Mouse (Mus musculus) MEL (cell line): ENCODE measurements around the gene Ormdl2. TPM values are rescaled to one million over a fixed set of nuclear protein-coding genes. Genes with fewer than 3 reads are reported as not detected.

ENCODE experiments used
- DNase-seq: peaks from one replicate; pipeline ENCODE4 v3.0.0; 2011; ENCODE audit warnings: low read depth, low spot score
- H3K27ac ChIP-seq: 2 replicates; pipeline ENCODE4 v1.5.1; 2012; ENCODE audit warnings: low read depth, mild to moderate bottlenecking, control low read depth, low read length, moderate library complexity; ENCODE audit not compliant: control insufficient read depth
- H3K27me3 ChIP-seq, 2 experiments: fragments of 150-350 bp in 1 of 2; sonication (generic) in 1 of 2; 2 replicates each; pipeline ENCODE4 v1.6.1; 2012; ENCODE audit warnings: low read length in 2 of 2, mild to moderate bottlenecking in 2 of 2, improper control_type of control experiment in 1 of 2, moderate library complexity in 1 of 2; ENCODE audit not compliant: insufficient read depth in 2 of 2, control insufficient read depth in 1 of 2
- H3K36me3 ChIP-seq, 2 experiments: 2 replicates each; pipeline ENCODE4 v1.6.1; 2012 to 2014; ENCODE audit warnings: low read length in 2 of 2, improper control_type of control experiment in 1 of 2, inconsistent platforms in 1 of 2, mild to moderate bottlenecking in 1 of 2; ENCODE audit not compliant: insufficient read depth in 2 of 2, control insufficient read depth in 1 of 2
- H3K4me1 ChIP-seq, 2 experiments: fragments of 150-350 bp in 1 of 2; sonication (generic) in 1 of 2; 2 replicates each; pipeline ENCODE4 v1.6.1; 2012; ENCODE audit warnings: low read length in 2 of 2, improper control_type of control experiment in 1 of 2, mild to moderate bottlenecking in 1 of 2; ENCODE audit not compliant: insufficient read depth in 2 of 2, control insufficient read depth in 1 of 2
- H3K4me3 ChIP-seq, 2 experiments: fragments of 150-350 bp in 1 of 2; sonication (generic) in 1 of 2; 2 replicates each; pipeline ENCODE4 v1.5.1; 2012; ENCODE audit warnings: low read depth in 2 of 2, low read length in 2 of 2, mild to moderate bottlenecking in 2 of 2, moderate library complexity in 2 of 2, control low read depth in 1 of 2, improper control_type of control experiment in 1 of 2; ENCODE audit not compliant: control insufficient read depth in 1 of 2, insufficient read depth in 1 of 2
- H3K79me2 ChIP-seq: 2 replicates; pipeline ENCODE4 v1.6.1; 2012; ENCODE audit warnings: mild to moderate bottlenecking, low read length, moderate library complexity; ENCODE audit not compliant: control insufficient read depth, poor library complexity, insufficient read depth
- H3K9ac ChIP-seq: 2 replicates; pipeline ENCODE4 v1.6.1; 2012; ENCODE audit warnings: low read depth, mild to moderate bottlenecking, control low read depth, low read length, moderate library complexity; ENCODE audit not compliant: control insufficient read depth, poor library complexity, severe bottlenecking
- H3K9me3 ChIP-seq: fragments of 150-350 bp; sonication (generic); replicated peaks from 2 replicates; pipeline ENCODE4 v1.6.1; 2012; ENCODE audit warnings: mild to moderate bottlenecking, low read length, improper control_type of control experiment, moderate library complexity; ENCODE audit not compliant: insufficient read depth
- BHLHE40 ChIP-seq: IDR thresholded peaks from 2 replicates; pipeline ENCODE4 v1.6.1; 2012; ENCODE audit warnings: low read depth, mild to moderate bottlenecking, inconsistent platforms, low read length, improper control_type of control experiment, borderline replicate concordance
- CHD1 ChIP-seq: IDR thresholded peaks from 2 replicates; pipeline ENCODE4 v1.6.1; 2012; ENCODE audit warnings: low read depth, mild to moderate bottlenecking, inconsistent platforms, low read length, improper control_type of control experiment
- CHD2 ChIP-seq: IDR thresholded peaks from 2 replicates; pipeline ENCODE4 v1.6.1; 2011; ENCODE audit warnings: low read length, improper control_type of control experiment
- CTCF ChIP-seq, 3 experiments: IDR thresholded peaks in 2 of 3; conservative IDR thresholded peaks in 1 of 3; 2 replicates each; pipeline ENCODE4 v1.5.1; 2011 to 2012; ENCODE audit warnings: low read length in 3 of 3, low read depth in 2 of 3, mild to moderate bottlenecking in 2 of 3, improper control_type of control experiment in 1 of 3, inconsistent platforms in 1 of 3, mixed read lengths in 1 of 3, moderate library complexity in 1 of 3; ENCODE audit not compliant: control insufficient read depth in 1 of 3, insufficient read depth in 1 of 3, poor library complexity in 1 of 3, severe bottlenecking in 1 of 3
- GABPA ChIP-seq: IDR thresholded peaks from 2 replicates; pipeline ENCODE4 v1.6.1; 2012; ENCODE audit warnings: low read depth, mild to moderate bottlenecking, inconsistent platforms, low read length, improper control_type of control experiment, moderate library complexity
- GATA1 ChIP-seq: IDR thresholded peaks from 2 replicates; pipeline ENCODE4 v1.6.1; 2011; ENCODE audit warnings: low read depth, low read length, improper control_type of control experiment
- HCFC1 ChIP-seq: IDR thresholded peaks from 2 replicates; pipeline ENCODE4 v1.6.1; 2012; ENCODE audit warnings: low read depth, mild to moderate bottlenecking, inconsistent platforms, low read length, improper control_type of control experiment, moderate library complexity
- JUND ChIP-seq: IDR thresholded peaks from 2 replicates; pipeline ENCODE4 v1.6.1; 2011; ENCODE audit warnings: low read depth, mild to moderate bottlenecking, improper control_type of control experiment, low read length
- MAFK ChIP-seq: IDR thresholded peaks from 2 replicates; pipeline ENCODE4 v1.6.1; 2011; ENCODE audit warnings: low read depth, mild to moderate bottlenecking, low read length, improper control_type of control experiment, borderline replicate concordance
- MEF2A ChIP-seq: IDR thresholded peaks from 2 replicates; pipeline ENCODE4 v1.6.1; 2014; ENCODE audit warnings: low read depth, mild to moderate bottlenecking, inconsistent platforms, low read length, improper control_type of control experiment; ENCODE audit not compliant: poor library complexity, insufficient replicate concordance, severe bottlenecking; ENCODE audit errors: extremely low read depth
- MXI1 ChIP-seq: IDR thresholded peaks from 2 replicates; pipeline ENCODE4 v1.6.1; 2011; ENCODE audit warnings: mild to moderate bottlenecking, low read depth, low read length, improper control_type of control experiment
- MYB ChIP-seq: IDR thresholded peaks from 2 replicates; pipeline ENCODE4 v1.6.1; 2011; ENCODE audit warnings: mild to moderate bottlenecking, low read depth, low read length, improper control_type of control experiment
- POLR2AphosphoS2 ChIP-seq: IDR thresholded peaks from 2 replicates; pipeline ENCODE4 v1.6.1; 2011; ENCODE audit warnings: low read length, improper control_type of control experiment
- RCOR1 ChIP-seq: IDR thresholded peaks from 2 replicates; pipeline ENCODE4 v1.6.1; 2012; ENCODE audit warnings: low read depth, mild to moderate bottlenecking, inconsistent platforms, low read length, improper control_type of control experiment
- TAL1 ChIP-seq: IDR thresholded peaks from 2 replicates; pipeline ENCODE4 v1.6.1; 2012; ENCODE audit warnings: mild to moderate bottlenecking, inconsistent platforms, low read length, moderate library complexity, mixed read lengths
- USF2 ChIP-seq, 2 experiments: IDR thresholded peaks; 2 replicates each; pipeline ENCODE4 v1.6.1; 2011 to 2012; ENCODE audit warnings: improper control_type of control experiment in 2 of 2, low read length in 2 of 2, borderline replicate concordance in 1 of 2, inconsistent platforms in 1 of 2, low read depth in 1 of 2, mild to moderate bottlenecking in 1 of 2; ENCODE audit not compliant: insufficient read depth in 1 of 2
- ZMIZ1 ChIP-seq: IDR thresholded peaks from 2 replicates; pipeline ENCODE4 v1.6.1; 2012; ENCODE audit warnings: low read depth, mild to moderate bottlenecking, inconsistent platforms, low read length, improper control_type of control experiment, moderate library complexity
- polyA plus RNA-seq, 2 experiments: library from polyadenylated mRNA; stranded (reverse) in 1 of 2; unstranded in 1 of 2; fragments of >175 nt in 1 of 2; fragments of >200 nt in 1 of 2; gene quantifications; 2 replicates each; pipeline versions ENCODE4 v1.2.1 to v1.2.4; 2012; ENCODE audit warnings: low replicate concordance in 2 of 2, low read depth in 1 of 2; ENCODE audit not compliant: insufficient read length in 2 of 2, insufficient read depth in 1 of 2, missing spikeins in 1 of 2
- total RNA-seq: library from RNA; depleted of rRNA; stranded (reverse); fragments of 300-350 nt; gene quantifications from 2 replicates; pipeline ENCODE4 v1.2.3, GENCODE M21; 2012

The Ormdl2 gene
- total and polyA plus RNA-seq, 3 experiments = 100 to 278 (median 114) TPM

GRCm38 (mm10) chr10:128798676-128799075, 22.8 kb downstream of the Ormdl2 start:
- no peak for TF ChIP-seq ZMIZ1
- TF ChIP-seq MXI1 = no peak
- no peak for TF ChIP-seq JUND
- no peak for TF ChIP-seq CHD1
- TF ChIP-seq USF2 (IDR thresholded peaks at IDR 0.05; ENCODE audit: borderline replicate concordance in 1 of 2, insufficient read depth in 1 of 2, low read depth in 1 of 2, low read length in 2 of 2) = no peak
- no peak for TF ChIP-seq MAFK
- no peak for TF ChIP-seq MYB
- no peak for TF ChIP-seq MEF2A
- no peak for TF ChIP-seq CTCF (IDR thresholded peaks at IDR 0.05 in 2 of 3, conservative IDR thresholded peaks at IDR 0.05 in 1 of 3; ENCODE audit: control insufficient read depth in 1 of 3, insufficient read depth in 1 of 3, low read depth in 2 of 3, low read length in 3 of 3, poor library complexity in 1 of 3, severe bottlenecking in 1 of 3)
- no peak for TF ChIP-seq CHD2
- no peak for TF ChIP-seq HCFC1
- TF ChIP-seq GATA1 = no peak
- no peak for TF ChIP-seq GABPA
- TF ChIP-seq TAL1 = no peak
- no peak for TF ChIP-seq RCOR1
- peaks cover 0 to 4% of the 10 kb centered on the region in 2 experiments; a peak in 1 of 4 replicates for H3K4me1 ChIP-seq
- no peaks in the 10 kb centered on the region for H3K36me3 ChIP-seq
- H3K9ac ChIP-seq = no peak overlapping the region
- H3K79me2 ChIP-seq = no peaks in the 10 kb centered on the region
- H3K27ac ChIP-seq = no peak overlapping the region
- H3K27me3 ChIP-seq = no peaks in the 10 kb centered on the region
- DNase-seq = no peak
- H3K9me3 ChIP-seq = no peaks in the 10 kb centered on the region
- no peak overlapping the region for H3K4me3 ChIP-seq

DNA sequence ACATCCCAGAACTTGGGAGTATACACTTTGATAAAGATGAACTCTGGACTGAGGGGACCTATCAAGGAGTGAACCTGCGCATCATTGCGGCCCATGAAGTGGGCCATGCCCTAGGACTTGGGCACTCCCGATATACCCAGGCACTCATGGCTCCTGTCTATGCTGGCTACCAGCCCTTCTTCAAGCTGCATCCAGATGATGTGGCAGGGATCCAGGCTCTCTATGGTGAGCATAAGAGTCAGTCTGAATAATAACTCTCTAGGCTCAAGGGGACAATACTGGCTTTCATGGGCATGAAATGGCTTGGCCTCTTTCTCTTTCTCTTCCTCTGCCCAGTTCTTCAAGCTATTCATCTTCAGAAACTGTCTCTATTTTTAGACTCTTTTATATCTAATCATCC, 25.9 kb downstream of the Ormdl2 start:
- no peak overlapping the region for H3K4me3 ChIP-seq
- H3K36me3 ChIP-seq = peaks cover 0 to 5% of the 10 kb centered on the region in 2 experiments; a peak in 2 of 4 replicates
- DNase-seq = no peak
- no peaks in the 10 kb centered on the region for H3K27me3 ChIP-seq
- no peaks in the 10 kb centered on the region for H3K9me3 ChIP-seq
- TF ChIP-seq MYB (no peak), TAL1 (no peak), POLR2AphosphoS2 (no peak), CTCF (IDR thresholded peaks at IDR 0.05 in 2 of 3, conservative IDR thresholded peaks at IDR 0.05 in 1 of 3; ENCODE audit: control insufficient read depth in 1 of 3, insufficient read depth in 1 of 3, low read depth in 2 of 3, low read length in 3 of 3, poor library complexity in 1 of 3, severe bottlenecking in 1 of 3) (no peak), CHD2 (no peak), BHLHE40 (no peak)
- no peaks in the 10 kb centered on the region for H3K79me2 ChIP-seq
- H3K27ac ChIP-seq = no peak overlapping the region
- H3K9ac ChIP-seq = no peak overlapping the region
- peaks cover 0 to 7% of the 10 kb centered on the region in 2 experiments; a peak in 1 of 4 replicates for H3K4me1 ChIP-seq
